Mouse (Mus musculus) left cerebral cortex, postnatal 14 days (tissue): ENCODE measurements around the gene Gm9774. TPM values are rescaled to one million over a fixed set of nuclear protein-coding genes. Genes with fewer than 3 reads are reported as not detected.

Experiments used
- DNase-seq, 2 experiments: peaks; one replicate each; pipeline ENCODE4 v3.0.0; 2021 to 2022; ENCODE audit warnings: low spot score in 2 of 2, mixed read lengths in 1 of 2
- intact Hi-C: fragments of 180-260 bp; cut with DNase I; formaldehyde crosslinking; loops from one replicate; pipeline ENCODE4 v1.15.1; 2025
- long read RNA-seq, 2 experiments: library from polyadenylated mRNA; stranded (forward); transcript quantifications; one replicate each; pipeline ENCODE4 v2.0.0; 2021
- total RNA-seq, 2 experiments: library from RNA; stranded (reverse); gene quantifications; 2 replicates each; pipeline ENCODE4 v1.2.3; 2021

Gm9774 gene
- 1 to 10 TPM; 1.4 to 3.5 TPM for total RNA-seq
- long read RNA-seq, experiment 1, partial matches to known transcripts, result 0 of 2 reads
- long read RNA-seq, experiment 1, other reads (novel, unspliced or antisense), result 0 of 2 reads
- long read RNA-seq, experiment 2, result 0 reads

DNA sequence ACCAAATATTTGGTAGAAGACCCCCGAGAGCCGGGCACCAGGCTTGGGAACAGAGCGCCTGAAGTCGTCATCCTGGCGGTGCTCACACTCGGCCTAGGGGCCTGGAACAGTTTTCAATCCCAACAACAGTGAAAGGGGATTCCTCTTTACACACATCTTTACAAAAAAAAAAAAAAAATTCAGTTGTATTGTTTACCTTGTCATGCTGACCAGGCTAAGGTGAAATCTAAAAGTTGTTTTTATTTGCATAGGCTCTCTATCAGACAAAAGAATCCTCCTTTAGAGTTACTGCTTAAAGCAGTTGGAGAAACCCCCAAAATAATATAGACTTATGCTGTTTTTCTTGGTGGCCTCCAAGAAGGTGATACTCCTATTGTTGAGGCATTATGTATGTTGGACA, at the start of gene Gm9774:
TSS of gene Gm9774 (minus strand) at position 101 of the 400 bp plus-strand sequence.
- no peak for DNase-seq
- intact Hi-C loops, result no loop called here

DNA sequence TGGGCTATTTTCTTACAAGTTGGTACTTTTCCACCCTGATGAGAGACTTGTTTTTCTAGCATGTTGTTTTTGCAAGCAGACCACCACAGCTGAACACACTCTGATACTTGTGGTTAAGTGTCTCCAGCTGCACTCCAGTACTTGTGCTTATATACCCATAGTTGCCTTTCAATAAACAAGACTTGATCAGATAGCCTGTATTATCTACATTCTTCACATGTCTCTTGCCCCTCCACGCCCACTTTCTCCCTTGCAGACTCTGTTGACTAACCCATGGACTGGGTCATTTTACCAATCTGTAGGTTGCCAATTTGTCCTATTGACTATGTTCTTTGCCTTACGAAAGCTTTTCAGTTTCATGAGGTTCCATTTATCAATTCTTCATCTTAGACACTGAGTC, 40.9 kb upstream of the Gm9774 start:
- intact Hi-C loops, result no loop called here

DNA sequence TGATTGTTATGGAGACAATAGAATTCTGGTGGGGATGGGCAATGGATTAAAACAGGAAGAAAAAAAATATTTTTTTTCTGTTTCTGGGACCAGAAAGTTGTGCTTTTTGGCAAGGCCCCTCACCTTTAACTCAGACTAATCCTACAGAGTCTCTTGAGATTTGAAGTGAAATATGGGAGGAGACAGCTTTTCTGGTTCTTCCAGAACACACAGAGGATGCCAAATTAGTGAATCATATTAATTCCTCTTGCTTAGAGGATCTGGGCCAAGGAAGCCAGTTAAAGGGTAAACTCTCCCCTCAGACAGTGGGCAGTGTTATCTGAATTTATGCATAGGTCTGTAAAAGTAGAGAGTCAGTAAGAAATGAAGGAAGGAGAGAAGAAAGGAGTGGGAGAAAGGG, 38.2 kb upstream of the Gm9774 start:
- no peak for DNase-seq
- intact Hi-C loops, result no loop called here

More for the DNA sequence above, 40.9 kb upstream of the Gm9774 start:
- DNase-seq, result no peak

DNA sequence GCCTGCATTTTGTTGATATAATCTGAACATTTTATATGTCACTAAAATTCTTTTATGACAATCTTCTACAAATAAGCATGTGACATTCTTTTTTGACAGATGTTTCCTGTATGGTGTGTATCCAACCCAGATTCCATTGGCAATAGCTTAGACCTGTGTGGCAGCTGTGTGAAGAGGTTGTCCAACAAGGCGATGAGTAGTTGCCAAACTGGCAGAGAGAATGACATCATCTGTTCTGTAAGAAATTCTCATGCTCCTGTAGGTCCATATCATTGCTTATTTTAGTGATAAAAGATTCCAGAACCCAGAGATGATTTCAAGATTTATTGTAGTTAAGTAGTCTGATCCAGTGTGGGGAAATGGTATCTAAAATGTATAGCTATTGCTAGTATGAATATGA, 37.4 kb upstream of the Gm9774 start:
- intact Hi-C loops, result no loop called here
- DNase-seq, result no peak

DNA sequence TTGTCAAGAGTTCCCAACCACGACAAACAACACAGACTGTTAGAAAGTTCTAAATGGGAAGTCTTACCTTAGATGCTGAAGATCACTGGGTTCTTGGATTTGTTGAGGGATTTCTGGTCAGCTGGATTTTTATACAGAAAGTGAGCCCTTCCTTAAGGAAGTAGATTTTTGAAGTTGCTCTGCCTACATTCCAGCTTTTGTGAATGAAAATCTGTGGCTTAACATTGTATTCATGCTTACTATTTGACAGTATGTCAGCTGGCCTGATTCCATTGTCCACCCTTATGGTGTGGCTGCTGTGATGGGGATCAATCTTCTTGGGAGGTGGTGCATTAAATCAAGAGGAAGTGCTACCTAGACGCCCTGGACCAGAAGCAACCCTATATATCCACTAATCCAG, 29.4 kb upstream of the Gm9774 start, which contains the start of gene Sprr3:
TSS of gene Sprr3 (minus strand) at position 101 of the 400 bp plus-strand sequence.
- DNase-seq, result no peak
- intact Hi-C loops, result no loop called here

DNA sequence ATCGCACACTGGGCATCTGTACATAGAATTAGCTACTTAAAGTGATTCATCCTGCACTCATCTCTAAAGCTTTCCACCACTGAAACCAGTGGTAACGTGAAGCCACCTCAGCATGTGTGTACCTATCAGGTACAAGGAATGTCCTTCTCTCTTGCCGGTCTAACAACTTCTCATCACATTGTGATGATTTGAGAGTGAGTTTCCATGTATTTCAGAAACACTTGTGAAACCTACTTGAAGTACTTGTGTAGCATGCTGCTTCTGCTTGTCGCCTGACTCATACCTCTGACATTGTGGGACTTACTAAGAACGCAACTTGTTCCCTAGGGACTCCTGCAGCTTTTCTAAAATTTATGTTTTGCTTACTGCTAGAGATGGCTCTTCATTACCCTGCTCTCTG, 25.9 kb upstream of the Gm9774 start:
- DNase-seq, result no peak
- intact Hi-C loops, result no loop called here

DNA sequence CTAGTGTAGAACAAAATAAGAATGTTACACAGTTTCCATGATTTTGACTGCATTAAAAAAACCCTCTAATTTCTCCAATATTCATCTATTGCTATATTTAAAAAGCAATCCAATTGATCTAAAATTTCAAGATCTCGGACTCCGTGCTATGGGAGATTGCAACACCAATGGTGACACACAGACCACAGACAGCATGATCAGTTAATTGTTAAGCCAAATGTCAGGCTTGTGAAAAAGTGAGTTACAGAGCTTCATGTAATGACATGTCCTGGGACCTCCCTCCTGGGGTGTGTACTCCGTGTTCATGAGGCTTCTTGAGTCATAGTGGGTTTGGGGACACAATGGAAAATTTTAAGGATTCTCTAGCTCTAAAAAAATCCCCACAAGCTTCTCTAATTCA, 11.0 kb upstream of the Gm9774 start:
- no peak for DNase-seq
- intact Hi-C loops, result no loop called here

DNA sequence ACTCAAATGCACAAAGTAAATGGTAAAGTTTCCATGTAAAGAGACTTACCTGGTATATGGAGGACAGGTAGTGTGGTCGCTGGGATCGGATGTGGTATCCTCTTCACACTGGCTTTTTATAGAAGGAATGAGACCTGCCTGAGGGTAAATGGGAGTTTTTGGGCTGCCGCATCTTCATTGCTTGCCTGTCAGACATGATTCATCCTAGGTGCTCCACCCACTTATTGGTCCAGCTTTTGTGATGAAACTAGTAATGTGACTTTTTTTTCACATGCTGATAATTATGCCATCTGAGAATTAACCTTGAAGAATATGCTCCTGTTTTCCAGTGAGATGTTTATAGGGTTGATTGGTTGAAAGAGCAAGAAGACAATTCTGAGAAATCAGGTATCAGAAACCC, 9.5 kb upstream of the Gm9774 start, which contains the start of gene Sprr1b:
TSS of gene Sprr1b (minus strand) at position 101 of the 400 bp plus-strand sequence.
- DNase-seq, result no peak
- intact Hi-C loops, result no loop called here

DNA sequence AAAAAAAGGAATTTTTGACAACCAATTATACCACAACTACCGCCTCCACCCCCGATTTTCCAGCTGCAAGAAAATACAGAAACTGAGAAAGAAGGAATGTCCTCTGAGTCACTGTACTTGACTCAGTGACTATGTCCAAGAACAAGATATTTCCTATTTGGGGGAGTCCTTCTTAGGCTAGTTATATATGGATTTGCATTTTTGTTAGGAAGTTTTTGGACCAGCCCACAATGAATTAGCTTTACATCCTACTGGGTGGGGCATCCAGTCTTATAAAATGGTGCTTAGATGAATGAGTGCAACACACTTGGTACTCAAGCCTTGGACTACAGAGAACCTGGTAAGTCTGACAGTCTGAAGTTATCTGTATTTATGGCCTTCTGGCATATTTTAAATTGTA, 3.1 kb upstream of the Gm9774 start, which contains the start of gene Sprr2k:
TSS of gene Sprr2k (plus strand) at position 301 of the 400 bp plus-strand sequence.
- intact Hi-C loops, result no loop called here

DNA sequence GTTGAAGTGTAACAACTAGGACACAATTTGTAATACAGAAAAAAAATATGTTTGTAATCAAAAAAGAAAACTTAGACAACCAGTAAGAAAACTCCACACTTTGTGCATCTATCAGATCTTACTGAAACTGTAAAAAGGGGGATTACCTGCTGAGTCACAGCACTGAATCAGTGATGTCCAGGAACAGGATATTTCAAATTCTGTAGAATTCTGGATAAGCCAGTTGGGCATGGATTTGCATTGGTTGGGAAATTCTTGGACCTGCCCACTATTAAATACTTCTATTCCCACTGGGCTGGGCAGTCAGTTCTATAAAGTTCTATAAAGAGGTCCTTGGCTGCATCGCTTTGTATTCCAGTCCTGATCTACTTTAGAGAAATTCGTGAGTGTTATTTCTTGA, 11.4 kb downstream of the Gm9774 start, which contains the start of gene Sprr2j-ps:
TSS of gene Sprr2j-ps (plus strand) at position 301 of the 400 bp plus-strand sequence.
- no peak for DNase-seq
- intact Hi-C loops, result no loop called here

More for the DNA sequence above, 3.1 kb upstream of the Gm9774 start, which contains the start of gene Sprr2k:
- no peak for DNase-seq

DNA sequence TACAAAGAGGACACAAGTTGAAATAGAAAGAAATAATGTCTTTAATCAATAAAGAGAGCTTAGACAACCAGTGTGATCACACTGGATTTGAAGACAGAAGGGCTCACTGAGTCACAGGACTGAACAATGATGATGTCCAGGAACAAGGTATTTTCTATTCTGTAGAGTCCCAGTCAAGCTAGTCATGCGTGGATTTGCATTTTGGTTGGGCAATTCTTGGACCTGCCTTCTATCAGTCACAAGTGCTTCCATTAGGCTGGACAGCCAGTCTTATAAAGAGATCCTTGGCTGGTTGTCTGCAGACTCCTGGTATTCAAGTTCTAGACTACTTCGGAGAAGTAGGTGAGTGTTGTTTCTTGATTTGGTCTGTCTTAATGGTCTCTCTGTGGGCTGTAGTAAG, 21.5 kb downstream of the Gm9774 start, which contains the start of gene Sprr2i:
TSS of gene Sprr2i (plus strand) at position 301 of the 400 bp plus-strand sequence.
- intact Hi-C loops, result no loop called here
- no peak for DNase-seq

DNA sequence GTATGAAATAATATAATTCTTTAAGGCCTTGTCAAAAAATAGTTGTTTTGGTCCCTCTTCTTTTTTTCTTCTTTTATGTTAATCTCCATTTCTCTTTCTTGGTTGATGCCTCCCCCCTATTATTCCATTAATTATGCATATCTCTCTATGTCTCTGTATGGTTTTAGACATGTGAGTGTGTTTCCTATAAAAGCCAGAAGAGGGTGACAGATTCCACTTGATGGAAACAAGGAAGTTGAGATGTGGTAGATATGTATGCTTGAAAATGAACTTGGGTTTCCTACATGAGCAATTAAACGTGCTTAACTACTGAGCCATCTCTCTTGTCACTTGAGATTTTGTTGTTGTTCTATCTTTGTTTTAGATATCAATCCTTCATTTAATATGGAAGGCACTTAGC, 34.9 kb downstream of the Gm9774 start:
- peak; percentile 8 to 15 for DNase-seq
- intact Hi-C loops, result loop anchor here (5.0 to 10.0 kb wide), 3 partner anchors 118 to 242 kb away; partner anchors contain the start of gene 2210017I01Rik

DNA sequence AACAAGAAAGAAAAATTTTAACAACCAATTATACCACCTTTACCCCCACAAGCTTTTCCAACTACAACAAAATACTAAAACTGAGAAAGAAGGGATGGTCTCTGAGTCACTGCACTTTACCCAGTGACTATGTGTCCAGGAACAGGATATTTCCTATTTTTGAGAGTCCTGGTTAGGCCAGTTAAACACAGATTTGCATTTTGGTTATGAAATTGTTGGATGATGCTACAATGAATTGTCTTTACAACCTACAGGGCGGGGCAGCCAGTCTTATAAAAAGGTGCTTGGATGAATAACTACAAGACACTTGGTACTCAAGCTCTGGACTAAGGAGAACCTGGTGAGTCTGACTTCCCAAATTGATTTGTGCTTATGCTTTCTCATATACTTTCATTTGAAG, 43.8 kb downstream of the Gm9774 start, which contains the start of gene Sprr2h:
TSS of gene Sprr2h (plus strand) at position 301 of the 400 bp plus-strand sequence.
- no peak for DNase-seq
- intact Hi-C loops, result no loop called here

Other genes starting within 250 kb of the Gm9774 start
- gene Sprr2a1, start 213.6 kb downstream of the Gm9774 start, total RNA-seq, result not detected
- not detected for gene Sprr2a2, start 213.5 kb downstream of the Gm9774 start, total RNA-seq
- not detected for gene Sprr2a3, start 144.0 kb downstream of the Gm9774 start, total RNA-seq
- not detected for gene Sprr2b, start 112.8 kb downstream of the Gm9774 start, total RNA-seq
- not detected for gene Sprr2d, start 90.3 kb downstream of the Gm9774 start, total RNA-seq
- gene Sprr2e, start 77.3 kb downstream of the Gm9774 start, total RNA-seq, result not detected
- gene Sprr2f, start 64.2 kb downstream of the Gm9774 start, total RNA-seq, result not detected
- not detected for gene Sprr2h, start 43.7 kb downstream of the Gm9774 start, total RNA-seq
- not detected for gene Sprr2i, start 21.4 kb downstream of the Gm9774 start, total RNA-seq
- gene Sprr2j-ps, start 11.3 kb downstream of the Gm9774 start, total RNA-seq, result not detected
- gene Sprr2k, start 3.2 kb upstream of the Gm9774 start, total RNA-seq, result not detected
- gene Sprr1b, start 9.4 kb upstream of the Gm9774 start, total RNA-seq, result not detected
- gene Sprr3, start 29.3 kb upstream of the Gm9774 start, total RNA-seq, result not detected
- gene Sprr1a, start 56.5 kb upstream of the Gm9774 start, total RNA-seq, result not detected
- not detected for gene Sprr4, start 71.1 kb upstream of the Gm9774 start, total RNA-seq
- not detected for gene 2310046K23Rik, start 105.1 kb upstream of the Gm9774 start, total RNA-seq
- not detected for gene Ivl, start 144.3 kb upstream of the Gm9774 start, total RNA-seq
- gene Smcp, start 159.6 kb upstream of the Gm9774 start, total RNA-seq, result not detected
- gene 2210017I01Rik, start 178.1 kb upstream of the Gm9774 start, total RNA-seq, result not detected
- gene Lce6a, start 192.2 kb upstream of the Gm9774 start, total RNA-seq, result not detected
- gene Lce1a1, start 218.9 kb upstream of the Gm9774 start, total RNA-seq, result not detected
- gene Lce1b, start 227.5 kb upstream of the Gm9774 start, total RNA-seq, result not detected
- not detected for gene Lce1a2, start 240.9 kb upstream of the Gm9774 start, total RNA-seq
- gene Lce1c, start 249.8 kb upstream of the Gm9774 start, total RNA-seq, result not detected